Mouse (Mus musculus): ENCODE results near the gene Hs2st1. TPM values are rescaled to one million over a fixed set of nuclear protein-coding genes. Genes with fewer than 3 reads are reported as not detected.

The Hs2st1 gene
- total RNA-seq, 2 experiments from 2014 or later, result 62.0 to 62.4 TPM

DNA sequence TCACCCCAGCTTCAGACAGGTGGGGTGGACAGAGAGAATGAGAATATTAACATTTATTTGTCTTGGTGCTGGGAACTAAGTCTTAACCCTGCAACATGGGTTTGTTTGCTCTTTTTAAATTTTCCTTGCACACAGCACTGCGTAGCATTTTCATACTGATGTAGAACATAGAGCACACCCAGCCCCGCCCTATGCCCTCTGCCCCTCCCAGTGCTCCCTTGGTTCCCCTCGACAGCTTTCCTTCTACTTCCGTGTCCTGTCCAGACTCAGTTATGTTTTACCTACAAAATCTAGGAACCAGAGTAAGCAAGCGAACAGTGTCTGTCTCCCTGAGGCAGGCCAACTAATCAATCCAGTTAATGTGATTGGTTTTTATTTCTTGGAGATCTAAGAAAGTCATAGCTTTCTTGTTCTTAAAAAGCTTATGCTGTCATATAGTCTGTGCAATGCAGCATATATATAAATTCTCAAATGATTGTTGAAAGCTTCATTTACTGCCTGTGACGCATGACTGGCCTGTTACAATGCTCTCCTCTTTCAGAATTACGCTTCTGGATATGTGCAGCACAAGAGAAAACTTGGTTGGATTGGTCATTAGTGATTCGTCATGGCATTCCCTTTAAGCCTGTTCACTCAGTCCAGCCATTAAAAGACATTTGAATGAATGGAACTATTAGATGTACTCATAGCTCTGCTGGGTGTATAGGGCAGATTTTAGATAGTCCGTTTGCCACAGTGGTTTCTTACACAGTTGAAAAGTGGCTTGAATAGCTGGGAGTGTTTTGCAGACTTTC lies 23.2 kb upstream of the Hs2st1 start:
- DNase-seq (ENCODE audit: extremely low spot score in 1 of 2, low spot score in 2 of 2), result no peak
- intact Hi-C loops (cut with DNase I), result no loop called here

DNA sequence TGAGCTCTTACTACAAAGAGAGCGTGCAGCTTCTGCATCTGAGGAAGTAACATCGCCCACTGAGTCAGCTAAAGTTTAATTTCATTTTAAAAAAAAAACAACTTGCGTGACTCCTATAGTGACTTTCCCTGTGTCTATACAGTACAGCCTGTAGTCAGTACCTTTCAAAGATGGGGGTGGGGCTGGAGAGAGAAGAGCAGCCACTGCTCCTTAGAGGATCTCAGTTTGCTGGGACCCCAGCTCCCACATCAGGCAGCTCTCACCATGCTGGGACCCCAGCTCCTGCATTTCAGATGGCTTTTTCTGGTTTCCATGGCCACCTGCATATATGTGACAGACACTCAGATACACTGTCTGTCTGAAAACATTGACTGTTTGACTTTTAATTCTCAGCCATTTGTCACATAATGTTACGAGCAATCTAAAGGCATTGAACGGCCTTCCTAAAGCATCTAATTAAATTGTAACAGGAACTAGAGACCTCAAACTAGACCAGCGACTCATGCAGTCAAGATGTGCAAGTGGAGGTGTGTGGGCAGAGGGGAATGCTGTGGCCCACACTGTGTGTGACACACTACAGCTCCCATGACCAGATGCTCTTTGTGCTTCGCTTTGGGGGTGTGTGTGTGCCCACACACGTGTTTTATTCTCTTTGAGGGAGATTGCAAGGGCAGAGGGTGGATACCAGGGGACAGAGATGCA lies 19.4 kb upstream of the Hs2st1 start:
- DNase-seq (ENCODE audit: extremely low spot score in 1 of 2, low spot score in 2 of 2), result no peak
- intact Hi-C loops (cut with DNase I), result no loop called here

DNA sequence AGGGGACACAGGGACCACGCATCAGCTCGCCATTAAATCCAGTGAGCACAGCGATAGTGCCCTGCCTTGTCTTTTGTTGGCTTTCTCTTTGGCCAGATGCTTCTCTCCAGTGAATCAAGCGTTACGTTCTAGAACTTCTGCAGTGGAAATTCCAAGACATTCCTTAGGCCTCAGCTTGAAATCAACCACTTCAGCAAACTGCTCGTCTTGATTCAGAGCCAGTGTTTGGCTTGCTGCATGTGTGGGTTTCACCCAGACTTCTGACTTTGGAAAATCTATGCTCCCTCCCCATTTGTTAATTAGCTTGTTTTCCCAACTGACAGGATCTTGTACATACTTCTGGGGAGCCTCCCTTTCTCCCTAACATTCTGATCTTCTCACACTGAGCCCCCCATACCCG lies 16.8 kb upstream of the Hs2st1 start:
- DNase-seq (ENCODE audit: extremely low spot score in 1 of 2, low spot score in 2 of 2), result no peak
- intact Hi-C loops (cut with DNase I), result no loop called here

DNA sequence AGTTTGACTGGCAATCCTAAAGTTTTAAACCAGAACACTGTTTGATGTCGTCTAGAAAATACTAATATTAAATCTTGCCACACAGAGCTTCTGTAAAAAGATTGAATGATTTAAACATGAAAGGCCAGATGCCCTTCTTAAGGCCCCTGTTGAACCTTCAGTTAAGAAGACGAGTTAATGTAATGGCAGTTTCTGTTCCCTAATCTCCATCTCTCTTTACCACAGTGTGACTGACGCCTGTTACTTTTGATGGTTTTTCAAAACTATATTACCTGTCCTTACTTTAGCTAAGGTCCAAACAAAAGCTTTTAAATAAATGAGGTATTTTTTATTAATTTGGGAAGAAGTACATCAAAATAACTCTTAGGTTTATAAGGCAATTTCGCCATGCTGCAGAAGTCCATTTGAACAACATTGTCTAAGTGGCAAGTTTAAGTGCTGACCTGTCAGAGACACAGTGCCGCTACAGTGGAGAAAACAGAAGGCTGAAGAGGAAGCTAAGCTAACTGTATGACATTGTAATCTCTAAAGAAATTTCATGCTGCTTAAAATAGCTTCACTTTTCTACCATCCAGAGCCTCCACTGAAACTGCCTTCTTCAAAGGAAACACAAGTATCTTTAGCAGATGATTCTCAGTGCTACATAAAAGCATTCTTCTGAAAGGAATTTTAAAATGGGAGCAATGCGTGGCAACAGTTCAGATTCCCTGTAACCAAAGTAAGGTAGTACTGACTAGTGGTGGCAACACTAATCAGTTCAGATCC lies 15.0 kb upstream of the Hs2st1 start:
- DNase-seq (ENCODE audit: extremely low spot score in 1 of 2, low spot score in 2 of 2), result no peak
- intact Hi-C loops (cut with DNase I), result no loop called here

DNA sequence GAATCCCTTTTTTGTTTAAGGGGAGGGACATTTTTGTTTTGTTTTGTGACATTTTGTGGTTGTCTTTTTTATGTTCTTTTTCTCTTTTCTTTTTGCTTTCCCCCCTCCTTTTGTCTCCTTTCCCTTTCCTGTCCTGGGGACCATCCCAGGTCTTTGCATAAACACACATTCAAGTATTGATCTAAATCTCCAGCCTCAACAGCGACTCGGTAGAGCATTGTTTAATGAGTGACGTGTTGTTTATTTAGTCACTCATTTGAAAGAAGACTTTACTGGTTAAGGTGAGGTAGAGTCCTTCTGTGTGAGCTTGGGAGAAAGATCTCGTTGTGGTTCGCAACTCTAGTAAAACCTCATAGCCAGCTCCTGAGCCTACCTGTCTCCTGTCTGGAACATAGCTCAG lies 13.8 kb upstream of the Hs2st1 start:
- no peak for DNase-seq (ENCODE audit: extremely low spot score in 1 of 2, low spot score in 2 of 2)
- intact Hi-C loops (cut with DNase I), result no loop called here

DNA sequence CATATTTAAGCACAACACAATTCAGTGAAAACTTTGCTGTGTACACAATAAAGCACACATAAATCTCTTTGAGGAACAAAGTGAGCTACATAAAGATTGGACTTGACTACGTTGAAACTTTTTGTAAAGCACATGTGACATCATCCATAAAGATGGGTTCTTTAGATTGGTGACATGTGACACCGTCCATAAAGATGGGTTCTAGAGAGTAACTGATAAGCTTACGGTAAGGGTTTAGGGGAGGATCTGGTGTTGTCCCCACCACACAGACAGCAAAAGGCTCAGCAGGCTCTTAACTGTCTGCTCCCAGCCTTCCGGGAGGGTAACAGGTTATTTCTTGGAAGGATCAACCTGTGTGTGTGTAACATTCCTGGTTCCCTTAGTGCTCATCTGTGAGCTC lies 12.3 kb upstream of the Hs2st1 start:
- DNase-seq (ENCODE audit: extremely low spot score in 1 of 2, low spot score in 2 of 2), result no peak
- intact Hi-C loops (cut with DNase I), result no loop called here

DNA sequence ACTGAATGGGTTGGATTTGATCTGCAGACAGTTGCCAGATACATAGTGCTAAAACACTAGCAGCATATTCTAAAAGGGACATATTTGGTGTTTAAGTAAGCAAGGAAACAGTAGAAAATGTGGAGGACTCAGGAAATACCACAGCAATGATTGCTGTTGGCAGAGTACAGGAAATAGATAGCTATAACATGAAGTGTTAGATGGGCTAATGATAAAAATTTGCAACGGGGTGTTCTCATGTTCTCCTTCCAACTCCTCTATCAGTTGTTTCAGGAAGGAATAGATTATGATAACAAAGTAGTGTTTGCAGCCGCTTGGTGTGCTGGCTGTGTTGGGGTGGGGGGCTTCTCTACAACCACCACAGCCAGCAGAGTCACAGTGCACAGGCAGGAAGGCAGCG lies 11.9 kb upstream of the Hs2st1 start:
- no peak for DNase-seq (ENCODE audit: extremely low spot score in 1 of 2, low spot score in 2 of 2)
- intact Hi-C loops (cut with DNase I), result no loop called here

DNA sequence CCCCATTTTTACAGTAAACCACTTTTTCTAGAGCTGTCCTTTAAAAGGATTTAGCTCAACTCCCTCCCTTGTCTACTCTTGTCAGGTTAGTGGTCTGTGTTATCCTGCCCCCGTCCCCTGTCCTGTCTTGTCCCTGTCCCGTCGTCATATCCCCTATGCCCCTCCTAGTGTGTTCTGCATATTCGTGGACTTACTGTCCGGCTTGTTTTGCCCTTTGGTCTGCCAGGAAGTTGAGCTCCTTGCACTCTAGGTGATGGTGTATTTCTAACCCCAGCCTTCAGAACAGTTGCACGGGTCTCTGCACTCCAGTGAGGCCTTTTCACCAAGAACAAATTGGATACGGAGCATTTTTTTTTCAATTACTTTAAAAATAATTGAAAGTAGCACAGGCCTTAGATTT lies 10.3 kb upstream of the Hs2st1 start:
- intact Hi-C loops (cut with DNase I), result no loop called here
- DNase-seq (ENCODE audit: extremely low spot score in 1 of 2, low spot score in 2 of 2), result no peak

DNA sequence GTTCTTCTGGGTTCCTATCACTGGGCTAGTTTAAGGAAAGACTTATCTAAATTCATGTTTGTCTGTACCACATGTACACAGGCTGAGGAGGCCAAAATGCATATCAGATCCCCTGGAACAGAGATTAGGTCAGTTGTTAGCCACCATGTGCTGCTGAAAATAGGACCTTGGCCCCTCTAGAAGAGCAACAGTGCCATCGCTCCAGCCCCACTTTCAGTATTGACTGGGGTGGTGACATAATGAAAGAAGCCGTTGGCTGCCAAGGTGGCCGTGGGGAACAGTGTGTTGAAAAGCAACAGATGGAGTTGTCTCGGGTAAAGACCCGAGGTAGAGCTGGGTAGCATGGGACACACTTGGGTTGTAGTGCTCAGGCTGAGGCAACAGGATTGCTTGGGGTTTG lies 9.8 kb upstream of the Hs2st1 start:
- DNase-seq (ENCODE audit: extremely low spot score in 1 of 2, low spot score in 2 of 2), result no peak
- intact Hi-C loops (cut with DNase I), result no loop called here

DNA sequence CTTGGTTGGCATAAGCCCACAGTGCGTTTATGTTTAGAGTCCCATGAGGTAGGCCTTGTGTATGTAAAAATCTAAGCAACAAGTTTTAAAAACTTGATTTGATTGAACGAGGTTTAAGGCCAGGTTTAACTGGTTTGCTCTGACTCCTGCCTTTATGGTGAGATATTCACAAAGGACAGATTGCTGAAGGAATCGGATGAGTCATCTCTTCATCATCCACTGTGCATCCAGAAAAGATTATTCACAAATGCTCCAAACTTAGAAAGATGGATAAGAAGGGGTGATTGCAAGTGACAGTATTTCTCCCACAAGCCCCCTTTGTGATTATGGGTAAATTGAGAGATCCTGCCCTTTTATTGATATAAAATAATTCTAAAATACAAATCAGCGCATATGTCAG lies 8.9 kb upstream of the Hs2st1 start:
- intact Hi-C loops (cut with DNase I), result no loop called here
- DNase-seq (ENCODE audit: extremely low spot score in 1 of 2, low spot score in 2 of 2), result no peak

DNA sequence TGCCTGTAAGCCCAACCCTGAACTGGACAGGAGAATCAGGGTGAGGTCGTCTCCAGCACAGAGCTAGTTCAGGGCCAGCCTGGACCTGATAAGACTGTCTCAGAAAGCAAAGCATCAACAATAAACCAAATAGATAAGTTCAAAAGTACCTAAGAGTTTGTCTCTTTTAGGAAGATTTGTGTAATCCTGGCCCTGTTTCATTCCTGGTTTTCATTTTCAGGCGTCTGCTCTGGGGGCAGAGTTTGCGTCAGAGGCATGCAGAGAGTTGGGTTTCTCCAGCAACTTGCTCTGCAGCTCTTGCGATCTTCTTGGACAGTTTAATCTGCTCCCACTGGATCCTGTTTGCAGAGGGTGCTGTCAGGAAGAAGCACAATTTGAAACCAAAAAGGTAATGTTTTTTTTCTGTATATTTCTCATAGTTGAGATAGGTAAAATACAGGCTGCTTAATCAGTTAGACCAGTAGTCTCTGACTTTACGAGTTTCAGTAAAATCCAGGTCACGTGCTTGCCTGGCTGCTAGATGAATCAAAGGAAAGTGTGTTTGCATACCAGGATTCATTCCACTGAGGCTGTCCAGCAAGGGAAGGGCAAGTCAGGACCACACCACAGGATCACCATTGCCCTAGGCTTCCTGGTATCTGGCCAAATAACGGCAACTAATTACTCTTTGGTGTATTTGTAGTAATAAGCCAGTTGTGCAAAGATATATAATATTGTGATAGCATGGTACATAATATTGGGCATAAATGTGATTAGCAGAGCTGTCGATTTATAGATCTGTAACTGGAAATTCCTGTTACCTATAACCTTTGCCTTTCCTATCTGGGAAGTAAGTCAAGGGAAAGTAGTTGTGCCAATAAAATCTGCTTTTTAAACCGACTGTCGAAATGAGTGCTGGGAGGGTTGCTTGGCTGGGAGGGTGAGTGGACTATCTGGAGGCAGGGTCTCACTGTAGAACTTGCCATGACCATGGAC lies 7.7 kb upstream of the Hs2st1 start:
- intact Hi-C loops (cut with DNase I), result no loop called here
- DNase-seq (ENCODE audit: extremely low spot score in 1 of 2, low spot score in 2 of 2), result no peak

DNA sequence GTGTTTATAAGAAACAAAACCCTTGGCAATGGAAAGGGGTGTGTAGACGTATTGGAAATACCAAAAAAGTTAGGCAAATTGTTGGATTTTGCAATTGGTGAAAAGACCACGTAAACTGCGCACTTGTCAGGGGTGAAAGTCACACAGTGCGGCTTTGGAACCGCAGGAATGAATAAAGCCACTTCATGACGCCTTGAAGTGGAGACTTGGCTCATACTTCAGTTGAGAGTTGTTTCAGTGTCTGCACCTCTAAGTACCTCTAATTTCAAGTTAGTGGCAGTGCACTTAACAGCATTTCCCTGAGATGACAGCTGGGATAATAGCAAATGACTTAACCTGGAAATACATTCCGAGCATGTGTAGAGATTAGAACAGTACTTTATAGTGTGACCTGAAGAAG lies 4.3 kb upstream of the Hs2st1 start:
- no peak for DNase-seq (ENCODE audit: extremely low spot score in 1 of 2, low spot score in 2 of 2)
- intact Hi-C loops (cut with DNase I), result no loop called here

DNA sequence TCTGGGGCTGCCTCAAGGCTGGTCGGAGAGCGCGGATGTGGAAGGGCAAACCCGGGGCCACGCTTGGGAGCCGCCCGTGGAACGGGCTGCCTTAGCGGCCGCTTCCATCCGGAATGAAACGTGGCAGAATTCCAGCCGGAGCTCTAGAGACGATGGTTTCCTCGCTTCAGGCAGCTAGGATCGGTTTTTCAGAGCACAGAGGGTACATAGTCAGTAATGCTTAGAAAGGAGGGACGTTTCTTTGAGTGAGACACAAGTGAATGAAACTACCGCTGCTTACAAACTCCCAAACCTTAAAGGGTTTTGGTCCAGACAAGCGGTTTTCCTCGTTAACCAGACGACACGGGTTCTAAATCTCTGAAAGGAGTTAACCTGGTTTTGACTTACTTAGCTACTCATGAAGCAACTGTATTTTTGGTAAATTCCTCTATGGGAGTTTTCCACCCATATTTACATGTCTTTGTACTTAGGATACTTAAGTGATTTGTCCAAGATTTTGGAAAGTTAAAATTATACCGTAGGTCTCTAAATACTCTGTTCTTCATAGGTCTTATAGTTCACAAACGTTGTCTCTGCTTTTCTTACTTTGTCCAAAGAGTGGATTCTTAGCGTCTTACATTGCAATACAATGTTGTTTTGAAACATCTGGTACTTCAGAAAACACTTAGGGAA lies 971 bp upstream of the Hs2st1 start:
- intact Hi-C loops (cut with DNase I), result no loop called here
- DNase-seq (ENCODE audit: extremely low spot score in 1 of 2, low spot score in 2 of 2), result no peak

DNA sequence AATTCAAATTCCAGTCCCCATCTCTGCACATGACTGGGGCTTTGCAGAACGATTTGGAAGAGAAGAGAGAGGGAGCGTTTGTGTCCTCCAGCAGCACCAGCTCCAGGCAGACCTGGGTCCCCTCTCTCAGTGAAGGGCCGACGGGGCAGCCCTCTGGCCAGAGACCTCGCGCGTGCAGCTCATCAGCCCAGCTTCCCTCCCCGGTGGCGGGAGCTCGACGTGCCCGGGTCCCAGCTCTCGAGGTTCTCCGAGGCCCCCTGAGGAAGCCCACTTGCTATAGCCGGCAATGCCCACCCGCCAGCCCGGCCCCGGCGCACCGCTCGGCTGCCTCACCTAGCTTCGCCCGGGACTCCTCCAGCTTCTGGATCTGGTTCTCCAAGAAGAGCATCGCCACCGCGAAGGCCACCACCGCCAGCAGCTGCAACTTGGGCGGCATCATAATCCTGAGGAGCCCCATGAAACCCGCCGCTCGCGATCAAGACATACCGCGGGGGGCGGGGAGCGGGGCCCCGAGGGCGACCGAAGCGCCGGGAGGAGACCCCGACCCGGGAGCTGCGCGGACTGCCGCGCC lies 495 bp downstream of the Hs2st1 start:
- peak in 1 of 2 experiments; percentile 38 for DNase-seq (ENCODE audit: extremely low spot score in 1 of 2, low spot score in 2 of 2)
- intact Hi-C loops (cut with DNase I), result loop anchor here (5.0 kb wide), 2 partner anchors 37 to 112 kb away; no protein-coding TSS in a partner anchor

DNA sequence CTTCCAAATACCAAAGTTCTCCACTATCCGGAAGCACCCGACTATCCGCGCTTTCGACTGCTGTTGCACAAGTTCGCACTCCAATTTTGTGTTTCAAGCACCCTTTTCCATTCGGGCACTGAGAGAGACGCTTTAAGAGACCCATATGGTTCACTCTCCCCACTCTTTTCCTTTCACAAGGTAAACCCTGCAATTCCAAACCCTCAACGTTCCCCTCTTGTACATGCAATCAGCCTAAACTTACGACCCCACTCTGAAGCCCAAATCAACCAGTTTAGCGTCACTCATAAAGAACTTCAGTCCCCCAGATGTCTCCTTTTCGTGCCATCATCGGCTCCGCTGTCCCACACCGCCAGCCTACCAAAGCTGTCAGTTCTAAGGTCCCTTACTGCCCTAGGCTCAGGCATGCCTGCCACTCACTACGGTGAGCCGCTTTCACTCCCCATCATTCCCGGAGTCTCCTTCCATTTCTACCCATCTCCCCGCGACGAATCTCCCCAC lies 1.1 kb downstream of the Hs2st1 start:
- no peak for DNase-seq (ENCODE audit: extremely low spot score in 1 of 2, low spot score in 2 of 2)
- intact Hi-C loops (cut with DNase I), result loop anchor here (5.0 kb wide), 2 partner anchors 37 to 112 kb away; no protein-coding TSS in a partner anchor

DNA sequence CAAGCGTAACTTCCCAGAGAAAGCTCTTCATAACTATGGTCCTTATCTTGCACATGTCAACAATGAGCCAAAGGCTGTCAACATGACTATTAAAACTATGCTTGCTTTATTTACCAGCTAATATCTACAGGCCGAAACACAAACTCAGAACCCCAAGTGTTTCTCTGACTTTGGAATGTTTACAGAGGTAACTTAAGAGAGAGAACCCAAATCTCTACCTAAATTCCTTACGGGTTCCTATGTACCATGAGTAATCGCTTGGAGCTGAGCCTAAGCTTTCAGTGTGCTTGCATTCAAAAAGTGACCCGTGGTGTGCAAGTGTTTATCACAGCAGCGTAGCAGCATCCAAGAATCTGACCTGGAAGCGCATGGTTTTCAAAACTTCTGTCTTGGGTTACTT lies 4.8 kb downstream of the Hs2st1 start:
- no peak for DNase-seq (ENCODE audit: extremely low spot score in 1 of 2, low spot score in 2 of 2)
- intact Hi-C loops (cut with DNase I), result loop anchor here (5.0 kb wide), 2 partner anchors 33 to 108 kb away; no protein-coding TSS in a partner anchor

DNA sequence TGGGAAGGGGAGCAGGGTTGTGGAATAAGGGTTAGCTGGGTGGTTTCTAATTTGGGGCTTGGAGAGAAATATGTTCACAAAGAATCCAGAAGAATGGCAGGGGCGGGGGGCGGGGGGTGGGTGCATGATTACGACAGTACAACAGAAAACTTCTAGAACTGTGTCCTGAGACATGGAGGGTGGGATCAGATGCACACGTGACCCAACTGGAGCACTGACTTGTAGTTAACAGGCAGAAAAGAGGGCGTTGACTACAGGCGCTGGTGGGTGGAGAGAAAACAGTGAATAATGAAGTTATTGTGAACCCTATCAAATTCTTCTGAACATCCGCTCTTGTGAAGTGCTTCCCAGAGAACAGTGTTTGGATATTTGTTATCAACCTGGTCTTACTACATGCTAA lies 6.1 kb downstream of the Hs2st1 start:
- intact Hi-C loops (cut with DNase I), result no loop called here
- DNase-seq (ENCODE audit: extremely low spot score in 1 of 2, low spot score in 2 of 2), result no peak
